Mouse (Mus musculus): ENCODE measurements at regions not wholly inside any gene's neighbourhood (a gene's known extent, or its start where the extent isn't known, plus 50 kb on each side); places are given as distances from the start of the nearest gene placed in this dataset.

- TF ChIP-seq CTCF (IDR thresholded peaks at IDR 0.05; ENCODE audit: low read depth, low read length) (no peak), POLR2A (IDR thresholded peaks at IDR 0.05; ENCODE audit: insufficient read depth, low read length) (no peak)
These were observed 72.5 kb upstream of the Jade1 start for GRCm38 (mm10) chr3:41482881-41483494.
